Mouse (Mus musculus): ENCODE measurements around the gene Serpine1.

DNA sequence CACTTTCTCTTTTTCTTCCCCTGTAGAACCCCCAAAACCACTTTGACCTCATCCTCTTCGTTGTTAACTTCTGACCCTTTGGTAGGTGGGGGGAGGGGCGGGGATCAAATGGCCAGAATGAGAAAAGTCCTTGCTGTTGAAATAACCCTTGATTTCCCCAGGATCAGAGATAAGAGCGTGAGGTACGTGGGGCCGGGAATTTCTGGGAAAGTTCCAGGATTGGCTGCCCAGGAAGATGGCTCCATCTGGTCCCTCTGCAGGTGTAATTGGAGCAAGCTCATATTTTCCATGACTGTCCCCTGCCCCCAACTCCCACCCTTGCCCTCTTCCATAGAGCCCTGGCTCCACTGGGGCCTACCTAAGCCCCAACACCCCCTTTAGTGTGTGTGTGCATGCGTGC is 3.7 kb upstream of the Serpine1 start:
- no peak for TF ChIP-seq CTCF (IDR thresholded peaks at IDR 0.05; ENCODE audit: low read depth, low read length)
- no peak for TF ChIP-seq POLR2A (IDR thresholded peaks at IDR 0.05; ENCODE audit: extremely low read depth, insufficient read depth, low read length)
